Mouse (Mus musculus) hindbrain, postnatal 0 days (tissue): Measurements from ENCODE around the gene Mical1. TPM values are rescaled to one million over a fixed set of nuclear protein-coding genes. Genes with fewer than 3 reads are reported as not detected.

ENCODE experiments used
- ATAC-seq: fragments of 200-750 bp; cut with Nextera tagmentation; 2 replicates; pipeline ENCODE4 v1.8.0; 2017; ENCODE audit warnings: mild to moderate bottlenecking, moderate TSS enrichment, moderate library complexity
- DNase-seq: peaks from one replicate; pipeline ENCODE4 v3.0.0-alpha.2; 2015; ENCODE audit warnings: low spot score
- H3K27ac ChIP-seq: fragments of 300-500 bp; sonication (generic); 2 replicates; pipeline ENCODE4 v1.5.1; 2014; ENCODE audit warnings: mild to moderate bottlenecking
- H3K27me3 ChIP-seq: fragments of 300-500 bp; sonication (generic); 2 replicates; pipeline ENCODE4 v1.6.1; 2014; ENCODE audit warnings: low read length, mixed read lengths; ENCODE audit not compliant: insufficient read depth
- H3K36me3 ChIP-seq: fragments of 300-500 bp; sonication (generic); 2 replicates; pipeline ENCODE4 v1.6.1; 2014; ENCODE audit warnings: low read length, mixed read lengths; ENCODE audit not compliant: insufficient read depth
- H3K4me1 ChIP-seq: fragments of 300-500 bp; sonication (generic); 2 replicates; pipeline ENCODE4 v1.6.1; 2014; ENCODE audit warnings: antibody characterized with exemption, low read length, mixed read lengths; ENCODE audit not compliant: insufficient read depth
- H3K4me2 ChIP-seq: fragments of 300-500 bp; sonication (generic); 2 replicates; pipeline ENCODE4 v1.6.1; 2014; ENCODE audit warnings: low read depth, mild to moderate bottlenecking, low read length, moderate library complexity, mixed read lengths
- H3K4me3 ChIP-seq: fragments of 300-500 bp; sonication (generic); 2 replicates; pipeline ENCODE4 v1.5.1; 2014; ENCODE audit warnings: low read length
- H3K9ac ChIP-seq: fragments of 300-500 bp; sonication (generic); replicated peaks from 2 replicates; pipeline ENCODE4 v1.6.1; 2014; ENCODE audit warnings: mild to moderate bottlenecking, low read length, moderate library complexity, mixed read lengths
- H3K9me3 ChIP-seq: fragments of 300-500 bp; sonication (generic); 2 replicates; pipeline ENCODE4 v1.6.1; 2016; ENCODE audit warnings: low read length, mixed read lengths
- CTCF ChIP-seq: IDR thresholded peaks from 2 replicates; pipeline ENCODE4 v1.5.1; 2016; ENCODE audit warnings: antibody characterized with exemption, control low read depth, low read depth
- WGBS: fragments of 180-500 bp; shearing (Covaris S2); extraction: QIAGEN DNeasy Blood & Tissue Kit; methylation state at CpG from one replicate; pipeline ENCODE4 v1.1.7; 2014; 5-methylcytosine and 5-hydroxymethylcytosine counted together
- polyA plus RNA-seq: library from polyadenylated mRNA; unstranded; fragments of >200 nt; fragmentation: Nextera tagmentation; extraction: Ambion mirVana; gene quantifications from 2 replicates; pipeline ENCODE4 v1.2.1, GENCODE M21; 2015
- total RNA-seq: library from RNA; depleted of rRNA; stranded (reverse); fragments of >200 nt; gene quantifications from 2 replicates; pipeline ENCODE4 v1.2.3, GENCODE M21; 2014; rRNA removed

The Mical1 gene
- 27.9 and 53.5 TPM in 2 replicates for total RNA-seq
- 22.2 and 23.6 TPM in 2 replicates for polyA plus RNA-seq

GRCm38 (mm10) chr10:41476171-41477017, at the start of gene Mical1:
Gene Mical1 (plus strand): TSS chr10:41476314.
- Histone ChIP-seq H3K4me3 (peak within 1 kb of the TSS; percentile 52), H3K9me3 (no peaks in the 10 kb centered on the region), H3K36me3 (no peaks in the 10 kb centered on the region), H3K27me3 (no peaks in the 10 kb centered on the region), H3K4me1 (no peaks in the 10 kb centered on the region), H3K27ac (peak within 1 kb of the TSS; percentile 82), H3K9ac (peak within 1 kb of the TSS; percentile 51), H3K4me2 (peak within 1 kb of the TSS; percentile 87)
- WGBS = under 1% methylated on average over 35 of the region's 35 CpGs
- peak; percentile 65 for ATAC-seq
- peak; percentile 61 for DNase-seq
- no peak for TF ChIP-seq CTCF

GRCm38 (mm10) chr10:41426368-41426767, 49.7 kb upstream of the Mical1 start:
- DNase-seq (no peak), ATAC-seq (no peak)
- Histone ChIP-seq H3K9me3 (no peaks in the 10 kb centered on the region), H3K27me3 (no peaks in the 10 kb centered on the region), H3K9ac (no peak overlapping the region), H3K4me3 (no peak overlapping the region), H3K27ac (no peak overlapping the region), H3K4me1 (no peaks in the 10 kb centered on the region), H3K4me2 (no peak overlapping the region), H3K36me3 (no peaks in the 10 kb centered on the region)
- no peak for TF ChIP-seq CTCF
- WGBS = 64% methylated on average over 6 of the region's 6 CpGs

- peak; percentile 64 for TF ChIP-seq CTCF
- Histone ChIP-seq H3K9me3 (no peaks in the 10 kb centered on the region), H3K9ac (no peak overlapping the region), H3K27ac (no peak overlapping the region), H3K4me1 (no peaks in the 10 kb centered on the region), H3K27me3 (no peaks in the 10 kb centered on the region), H3K36me3 (no peaks in the 10 kb centered on the region), H3K4me2 (no peak overlapping the region), H3K4me3 (no peak overlapping the region)
- 28% methylated on average over 4 of the region's 4 CpGs for WGBS
- DNase-seq = peak; percentile 65
- no peak; the same call in 1 of the 2 replicates for ATAC-seq
These were observed 41.5 kb upstream of the Mical1 start for GRCm38 (mm10) chr10:41434624-41435023.

- TF ChIP-seq CTCF = no peak
- Histone ChIP-seq H3K4me3 (no peak overlapping the region), H3K9me3 (no peaks in the 10 kb centered on the region), H3K9ac (no peak overlapping the region), H3K4me2 (no peak overlapping the region), H3K36me3 (no peaks in the 10 kb centered on the region), H3K4me1 (no peaks in the 10 kb centered on the region), H3K27ac (no peak overlapping the region), H3K27me3 (no peaks in the 10 kb centered on the region)
- ATAC-seq (no peak), DNase-seq (no peak)
- 48% methylated on average over 3 of the region's 3 CpGs for WGBS
These were observed 41.0 kb upstream of the Mical1 start for GRCm38 (mm10) chr10:41435141-41435540.

GRCm38 (mm10) chr10:41448216-41448615, 27.9 kb upstream of the Mical1 start:
- ATAC-seq = no peak
- no peak overlapping the region for H3K9ac ChIP-seq
- H3K4me3 ChIP-seq = no peak overlapping the region
- H3K27me3 ChIP-seq = no peaks in the 10 kb centered on the region
- no peak overlapping the region for H3K4me2 ChIP-seq
- no peaks in the 10 kb centered on the region for H3K36me3 ChIP-seq
- H3K4me1 ChIP-seq = peaks cover 8% of the 10 kb centered on the region
- 82% methylated on average over 1 of the region's 1 CpGs for WGBS
- no peak for DNase-seq
- no peak overlapping the region for H3K27ac ChIP-seq
- no peaks in the 10 kb centered on the region for H3K9me3 ChIP-seq
- TF ChIP-seq CTCF = no peak

- no peaks in the 10 kb centered on the region for H3K9me3 ChIP-seq
- H3K9ac ChIP-seq = peak overlapping the region; percentile 84
- DNase-seq (peak; percentile 61), ATAC-seq (peak; percentile 73)
- peak overlapping the region; percentile 95 for H3K4me3 ChIP-seq
- peaks cover 8% of the 10 kb centered on the region for H3K4me1 ChIP-seq
- no peaks in the 10 kb centered on the region; the same call in 1 of the 2 replicates for H3K36me3 ChIP-seq
- peak overlapping the region; percentile 83 for H3K27ac ChIP-seq
- no peak for TF ChIP-seq CTCF
- WGBS = 9% methylated on average over 14 of the region's 14 CpGs
- peak overlapping the region; percentile 76 for H3K4me2 ChIP-seq
- H3K27me3 ChIP-seq = no peaks in the 10 kb centered on the region
These were observed 26.4 kb upstream of the Mical1 start for GRCm38 (mm10) chr10:41449684-41450083.

- no peak for TF ChIP-seq CTCF
- Histone ChIP-seq H3K4me1 (peaks cover 8% of the 10 kb centered on the region), H3K9me3 (no peaks in the 10 kb centered on the region), H3K9ac (peak within 1 kb of the TSS; percentile 84), H3K4me2 (peak within 1 kb of the TSS; percentile 76), H3K27ac (peak within 1 kb of the TSS; percentile 83), H3K27me3 (no peaks in the 10 kb centered on the region), H3K4me3 (peak within 1 kb of the TSS; percentile 95), H3K36me3 (peaks cover 4% of the 10 kb centered on the region; the same call in 1 of the 2 replicates)
- 2% methylated on average over 49 of the region's 49 CpGs for WGBS
- DNase-seq = peak; percentile 98
- peak; percentile 98 for ATAC-seq
These were observed 25.9 kb upstream of the Mical1 start, which contains the start of gene Zbtb24 for GRCm38 (mm10) chr10:41450137-41450670. Gene Zbtb24 (plus strand): TSS chr10:41450383.
